Mouse (Mus musculus) lung, postnatal 0 days (tissue): Measurements from ENCODE around the gene Anapc13. TPM values are rescaled to one million over a fixed set of nuclear protein-coding genes. Genes with fewer than 3 reads are reported as not detected.

Source experiments
- ATAC-seq: fragments of 200-750 bp; cut with Nextera tagmentation; 2 replicates; pipeline ENCODE4 v1.8.0; 2017; ENCODE audit warnings: moderate library complexity
- DNase-seq: peaks from one replicate; pipeline ENCODE4 v3.0.0-alpha.2; 2016; ENCODE audit warnings: low spot score
- H3K27ac ChIP-seq: fragments of 300-500 bp; sonication (generic); 2 replicates; pipeline ENCODE4 v1.5.1; 2014; ENCODE audit warnings: antibody characterized with exemption, mild to moderate bottlenecking, low read length, mixed read lengths
- H3K27me3 ChIP-seq: fragments of 300-500 bp; sonication (generic); replicated peaks from 2 replicates; pipeline ENCODE4 v1.6.1; 2014; ENCODE audit warnings: low read length, mixed read lengths; ENCODE audit not compliant: insufficient read depth
- H3K36me3 ChIP-seq: fragments of 300-500 bp; sonication (generic); 2 replicates; pipeline ENCODE4 v1.6.1; 2014; ENCODE audit warnings: low read length, mixed read lengths; ENCODE audit not compliant: insufficient read depth
- H3K4me1 ChIP-seq: fragments of 300-500 bp; sonication (generic); 2 replicates; pipeline ENCODE4 v1.6.1; 2014; ENCODE audit warnings: antibody characterized with exemption, low read depth, low read length, mixed read lengths; ENCODE audit not compliant: insufficient read depth
- H3K4me2 ChIP-seq: fragments of 300-500 bp; sonication (generic); replicated peaks from 2 replicates; pipeline ENCODE4 v1.6.1; 2014; ENCODE audit warnings: low read depth, mild to moderate bottlenecking, low read length, moderate library complexity, mixed read lengths
- H3K4me3 ChIP-seq: fragments of 300-500 bp; sonication (generic); 2 replicates; pipeline ENCODE4 v1.5.1; 2014; ENCODE audit warnings: low read depth, low read length
- H3K9ac ChIP-seq: fragments of 300-500 bp; sonication (generic); replicated peaks from 2 replicates; pipeline ENCODE4 v1.6.1; 2014; ENCODE audit warnings: low read depth, mild to moderate bottlenecking
- H3K9me3 ChIP-seq: fragments of 300-500 bp; sonication (generic); 2 replicates; pipeline ENCODE4 v1.6.1; 2016; ENCODE audit warnings: low read length, mixed read lengths
- CTCF ChIP-seq: IDR thresholded peaks from 2 replicates; pipeline ENCODE4 v1.5.1; 2016; ENCODE audit warnings: antibody characterized with exemption, mild to moderate bottlenecking
- EP300 ChIP-seq: IDR thresholded peaks from 2 replicates; pipeline ENCODE4 v1.6.1; 2016; ENCODE audit warnings: antibody characterized with exemption, mild to moderate bottlenecking, control low read depth
- WGBS: fragments of 180-500 bp; shearing (Covaris S2); extraction: QIAGEN DNeasy Blood & Tissue Kit; methylation state at CpG from one replicate; pipeline ENCODE4 v1.1.7; 2014; 5-methylcytosine and 5-hydroxymethylcytosine counted together
- polyA plus RNA-seq: library from polyadenylated mRNA; unstranded; fragments of >200 nt; fragmentation: Nextera tagmentation; extraction: Ambion mirVana; gene quantifications from 2 replicates; pipeline ENCODE4 v1.2.1, GENCODE M21; 2015

Gene Anapc13
- polyA plus RNA-seq, 1 experiment from 2014 or later, result 151 TPM

GRCm38 (mm10) chr9:102650637-102651036 is 24.5 kb downstream of the Anapc13 start:
- Histone ChIP-seq H3K4me1 (no peaks in the 10 kb centered on the region), H3K27me3 (no peaks in the 10 kb centered on the region), H3K36me3 (no peaks in the 10 kb centered on the region), H3K9ac (no peak overlapping the region), H3K4me3 (no peak overlapping the region), H3K9me3 (no peaks in the 10 kb centered on the region), H3K27ac (no peak overlapping the region; the same call in 1 of the 2 replicates), H3K4me2 (no peak overlapping the region)
- DNase-seq (no peak), ATAC-seq (no peak)
- TF ChIP-seq CTCF (no peak), EP300 (no peak)
- WGBS, result 36% methylated on average over 7 of the region's 7 CpGs

GRCm38 (mm10) chr9:102651199-102651720 is 25.2 kb downstream of the Anapc13 start:
- no peak overlapping the region for H3K4me3 ChIP-seq
- DNase-seq (peak; percentile 44), ATAC-seq (no peak)
- 42% methylated on average over 6 of the region's 6 CpGs for WGBS
- H3K36me3 ChIP-seq, result no peaks in the 10 kb centered on the region
- H3K27me3 ChIP-seq, result no peaks in the 10 kb centered on the region
- no peak overlapping the region for H3K4me2 ChIP-seq
- no peaks in the 10 kb centered on the region for H3K9me3 ChIP-seq
- H3K27ac ChIP-seq, result no peak overlapping the region
- no peak overlapping the region for H3K9ac ChIP-seq
- TF ChIP-seq EP300 (no peak), CTCF (no peak)
- no peaks in the 10 kb centered on the region for H3K4me1 ChIP-seq

- Histone ChIP-seq H3K27ac (peak overlapping the region; percentile 44), H3K9me3 (no peaks in the 10 kb centered on the region), H3K4me1 (no peaks in the 10 kb centered on the region), H3K9ac (no peak overlapping the region), H3K4me2 (peak overlapping the region; percentile 15; the same call in 1 of the 2 replicates), H3K4me3 (no peak overlapping the region), H3K36me3 (no peaks in the 10 kb centered on the region), H3K27me3 (no peaks in the 10 kb centered on the region)
- TF ChIP-seq CTCF (no peak), EP300 (peak; percentile 97)
- 40% methylated on average over 8 of the region's 8 CpGs for WGBS
- ATAC-seq (peak; percentile 96), DNase-seq (peak; percentile 91)
These were observed 30.4 kb downstream of the Anapc13 start for GRCm38 (mm10) chr9:102656355-102657095.

- no peak overlapping the region for H3K27ac ChIP-seq
- H3K27me3 ChIP-seq, result no peaks in the 10 kb centered on the region
- no peak for DNase-seq
These were observed 42.0 kb downstream of the Anapc13 start for GRCm38 (mm10) chr9:102668115-102668514.

GRCm38 (mm10) chr9:102668906-102669305 is 42.8 kb downstream of the Anapc13 start:
- WGBS, result 60% methylated on average over 12 of the region's 12 CpGs
- ATAC-seq (no peak), DNase-seq (no peak)
- H3K4me2 ChIP-seq, result no peak overlapping the region
- TF ChIP-seq EP300, result no peak
- TF ChIP-seq CTCF, result no peak
- H3K36me3 ChIP-seq, result no peaks in the 10 kb centered on the region
- H3K27ac ChIP-seq, result no peak overlapping the region
- no peaks in the 10 kb centered on the region for H3K9me3 ChIP-seq
- no peak overlapping the region for H3K9ac ChIP-seq
- no peak overlapping the region for H3K4me3 ChIP-seq
- no peaks in the 10 kb centered on the region for H3K27me3 ChIP-seq
- H3K4me1 ChIP-seq, result no peaks in the 10 kb centered on the region

More at GRCm38 (mm10) chr9:102668115-102668514, 42.0 kb downstream of the Anapc13 start:
- Histone ChIP-seq H3K4me2 (no peak overlapping the region), H3K9ac (no peak overlapping the region), H3K9me3 (no peaks in the 10 kb centered on the region), H3K4me3 (no peak overlapping the region), H3K4me1 (no peaks in the 10 kb centered on the region), H3K36me3 (no peaks in the 10 kb centered on the region)
- no peak for ATAC-seq
- WGBS, result 34% methylated on average over 6 of the region's 6 CpGs
- TF ChIP-seq EP300 (no peak), CTCF (no peak)

GRCm38 (mm10) chr9:102673381-102673780 is 47.3 kb downstream of the Anapc13 start:
- H3K4me3 ChIP-seq, result no peak overlapping the region
- no peaks in the 10 kb centered on the region for H3K4me1 ChIP-seq
- TF ChIP-seq EP300 (no peak), CTCF (no peak)
- no peak overlapping the region for H3K9ac ChIP-seq
- WGBS, result 51% methylated on average over 7 of the region's 7 CpGs
- H3K4me2 ChIP-seq, result no peak overlapping the region
- no peaks in the 10 kb centered on the region for H3K27me3 ChIP-seq
- no peaks in the 10 kb centered on the region for H3K9me3 ChIP-seq
- H3K27ac ChIP-seq, result no peak overlapping the region
- ATAC-seq (no peak), DNase-seq (no peak)
- no peaks in the 10 kb centered on the region for H3K36me3 ChIP-seq
